Mouse (Mus musculus) hindbrain, embryonic 16.5 days (tissue): ENCODE data around the gene Pitpna. TPM values are rescaled to one million over a fixed set of nuclear protein-coding genes. Genes with fewer than 3 reads are reported as not detected.
"Not testable (repeated sequence)": the region's sequence is repeated elsewhere in the genome, so short reads cannot be mapped to it uniquely, and the experiment has no call there.

Experiments used
- ATAC-seq: fragments of 200-750 bp; cut with Nextera tagmentation; 2 replicates; pipeline ENCODE4 v1.8.0; 2017; ENCODE audit warnings: moderate TSS enrichment, moderate library complexity
- H3K27ac ChIP-seq: fragments of 300-500 bp; sonication (generic); 2 replicates; pipeline ENCODE4 v1.5.1; 2014; ENCODE audit warnings: low read depth, mild to moderate bottlenecking, control low read depth, low read length, moderate library complexity
- H3K27me3 ChIP-seq: fragments of 300-500 bp; sonication (generic); replicated peaks from 2 replicates; pipeline ENCODE4 v1.6.1; 2014; ENCODE audit warnings: low read length; ENCODE audit not compliant: control insufficient read depth, insufficient read depth
- H3K36me3 ChIP-seq: fragments of 300-500 bp; sonication (generic); 2 replicates; pipeline ENCODE4 v1.6.1; 2014; ENCODE audit warnings: mild to moderate bottlenecking, low read length, moderate library complexity, mixed read lengths; ENCODE audit not compliant: control insufficient read depth, insufficient read depth
- H3K4me1 ChIP-seq: fragments of 300-500 bp; sonication (generic); 2 replicates; pipeline ENCODE4 v1.6.1; 2014; ENCODE audit warnings: low read depth, low read length; ENCODE audit not compliant: control insufficient read depth, insufficient read depth
- H3K4me2 ChIP-seq: fragments of 300-500 bp; sonication (generic); 2 replicates; pipeline ENCODE4 v1.6.1; 2014; ENCODE audit warnings: mild to moderate bottlenecking, low read length, control low read depth, moderate library complexity
- H3K4me3 ChIP-seq: fragments of 300-500 bp; sonication (generic); 2 replicates; pipeline ENCODE4 v1.5.1; 2014; ENCODE audit warnings: mild to moderate bottlenecking, low read length, control low read depth, moderate library complexity
- H3K9ac ChIP-seq: fragments of 300-500 bp; sonication (generic); 2 replicates; pipeline ENCODE4 v1.6.1; 2014; ENCODE audit warnings: low read depth, mild to moderate bottlenecking, control low read depth, low read length, moderate library complexity
- H3K9me3 ChIP-seq: fragments of 300-500 bp; sonication (generic); 2 replicates; pipeline ENCODE4 v1.6.1; 2014; ENCODE audit warnings: mild to moderate bottlenecking, low read length, moderate library complexity; ENCODE audit not compliant: control insufficient read depth
- WGBS: fragments of 180-500 bp; shearing (Covaris S2); extraction: QIAGEN DNeasy Blood & Tissue Kit; methylation state at CpG from one replicate; pipeline ENCODE4 v1.1.7; 2014; 5-methylcytosine and 5-hydroxymethylcytosine counted together
- polyA plus RNA-seq: library from polyadenylated mRNA; unstranded; fragments of >200 nt; fragmentation: Nextera tagmentation; extraction: Ambion mirVana; gene quantifications from 2 replicates; pipeline ENCODE4 v1.2.1, GENCODE M21; 2015

Pitpna gene
- polyA plus RNA-seq, 1 experiment from 2014 or later = 109 TPM

DNA sequence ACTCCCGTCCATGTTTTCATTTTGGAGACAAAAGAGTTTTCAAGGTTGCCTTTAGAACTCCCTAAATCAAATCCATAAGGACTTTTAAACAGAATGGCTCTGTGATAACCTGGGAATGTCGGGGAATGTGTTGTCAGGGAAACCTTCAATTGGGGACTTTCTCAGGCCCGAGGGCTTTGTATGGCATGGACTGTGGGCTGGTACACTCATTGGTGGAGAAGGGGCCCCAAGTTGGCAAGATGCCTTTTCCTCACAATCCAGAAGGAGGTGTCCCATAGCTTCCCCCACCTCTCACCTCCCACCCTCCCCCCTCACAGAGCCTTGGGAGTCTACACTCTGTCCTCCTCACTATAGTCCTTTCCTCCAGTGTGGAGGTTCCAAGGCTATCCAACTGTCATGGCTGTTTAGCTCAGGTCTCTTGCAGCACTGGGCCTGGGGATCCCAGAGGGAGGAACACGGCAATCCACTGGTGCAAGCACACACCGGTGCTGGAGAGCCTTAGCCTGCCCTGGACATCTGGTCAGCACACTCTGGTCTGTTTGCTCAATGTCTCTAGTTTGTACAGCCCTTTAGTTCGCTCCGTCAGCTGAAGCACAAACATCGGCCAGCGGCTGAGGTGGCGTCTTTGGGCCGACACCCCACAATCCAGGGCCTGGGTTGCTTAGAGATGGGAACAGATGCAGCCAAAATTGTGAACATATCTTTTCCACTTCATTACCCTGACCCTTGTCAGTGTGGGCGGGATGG is 37.5 kb upstream of the Pitpna start:
- Histone ChIP-seq H3K9me3 (no peaks in the 10 kb centered on the region), H3K4me3 (no peak overlapping the region), H3K9ac (no peak overlapping the region), H3K36me3 (peaks cover 13% of the 10 kb centered on the region; the same call in 1 of the 2 replicates), H3K4me1 (peaks cover 26% of the 10 kb centered on the region), H3K27me3 (no peaks in the 10 kb centered on the region), H3K4me2 (no peak overlapping the region), H3K27ac (no peak overlapping the region)
- WGBS = 36% methylated on average over 12 of the region's 12 CpGs
- ATAC-seq = peak; percentile 54

- no peak overlapping the region for H3K4me3 ChIP-seq
- peaks cover 13% of the 10 kb centered on the region; the same call in 1 of the 2 replicates for H3K36me3 ChIP-seq
- H3K9me3 ChIP-seq = no peaks in the 10 kb centered on the region
- H3K4me1 ChIP-seq = peaks cover 26% of the 10 kb centered on the region
- no peaks in the 10 kb centered on the region for H3K27me3 ChIP-seq
- H3K27ac ChIP-seq = no peak overlapping the region
- ATAC-seq = no peak
- no peak overlapping the region for H3K4me2 ChIP-seq
- WGBS = 83% methylated on average over 5 of the region's 5 CpGs
- H3K9ac ChIP-seq = no peak overlapping the region
These were observed 36.6 kb upstream of the Pitpna start for GRCm38 (mm10) chr11:75551321-75551720.

- ATAC-seq = peak; percentile 32; the same call in 1 of the 2 replicates
- peaks cover 10% of the 10 kb centered on the region; the same call in 1 of the 2 replicates for H3K36me3 ChIP-seq
- no peaks in the 10 kb centered on the region for H3K27me3 ChIP-seq
- H3K4me3 ChIP-seq = no peak overlapping the region
- H3K27ac ChIP-seq = no peak overlapping the region; the same call in 1 of the 2 replicates
- H3K4me2 ChIP-seq = no peak overlapping the region
- H3K9ac ChIP-seq = 0 out of 2 replicates have a peak overlapping the region, but pooled peaks have one; percentile 4
- WGBS = 37% methylated on average over 9 of the region's 9 CpGs
- H3K4me1 ChIP-seq = peaks cover 26% of the 10 kb centered on the region
- no peaks in the 10 kb centered on the region for H3K9me3 ChIP-seq
These were observed 35.9 kb upstream of the Pitpna start for GRCm38 (mm10) chr11:75551961-75552441.

- Histone ChIP-seq H3K4me2 (no peak overlapping the region), H3K27ac (no peak overlapping the region; the same call in none of the 2 replicates), H3K9ac (no peak overlapping the region), H3K9me3 (no peaks in the 10 kb centered on the region), H3K4me3 (no peak overlapping the region), H3K27me3 (no peaks in the 10 kb centered on the region), H3K4me1 (peaks cover 26% of the 10 kb centered on the region), H3K36me3 (peaks cover 9% of the 10 kb centered on the region; the same call in 1 of the 2 replicates)
- no peak for ATAC-seq
- 65% methylated on average over 7 of the region's 7 CpGs for WGBS
These were observed 34.9 kb upstream of the Pitpna start for GRCm38 (mm10) chr11:75552906-75553482.

DNA sequence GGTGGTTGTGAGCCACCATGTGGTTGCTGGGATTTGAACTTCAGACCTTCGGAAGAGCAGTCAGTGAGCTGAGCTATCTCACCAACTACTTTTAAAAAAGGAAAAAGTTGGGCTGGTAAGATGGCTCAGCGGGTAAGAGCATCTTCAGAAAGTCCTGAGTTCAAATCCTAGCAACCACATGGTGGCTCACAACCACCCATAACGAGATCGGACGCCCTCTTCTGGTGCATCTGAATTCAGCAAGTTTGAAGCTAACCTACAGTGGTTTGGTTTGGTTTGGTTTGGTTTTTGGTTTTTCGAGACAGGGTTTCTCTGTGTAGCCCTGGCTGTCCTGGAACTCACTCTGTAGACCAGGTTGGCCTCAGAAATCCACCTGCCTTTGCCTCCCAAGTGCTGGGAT is 31.9 kb upstream of the Pitpna start:
- 94% methylated on average over 6 of the region's 6 CpGs for WGBS
- H3K9me3 ChIP-seq, H3K27ac ChIP-seq, H3K9ac ChIP-seq, H3K27me3 ChIP-seq, H3K4me3 ChIP-seq, ATAC-seq, H3K4me2 ChIP-seq: not testable (repeated sequence)
- peaks cover 13% of the 10 kb centered on the region for H3K4me1 ChIP-seq
- peaks cover 11% of the 10 kb centered on the region; the same call in 1 of the 2 replicates for H3K36me3 ChIP-seq

GRCm38 (mm10) chr11:75557142-75557541 is 30.8 kb upstream of the Pitpna start:
- Histone ChIP-seq H3K4me2 (no peak overlapping the region), H3K36me3 (peaks cover 15% of the 10 kb centered on the region), H3K4me3 (no peak overlapping the region), H3K27me3 (no peaks in the 10 kb centered on the region), H3K9ac (no peak overlapping the region), H3K27ac (no peak overlapping the region), H3K9me3 (no peaks in the 10 kb centered on the region), H3K4me1 (peaks cover 5% of the 10 kb centered on the region)
- WGBS = 76% methylated on average over 6 of the region's 6 CpGs
- no peak for ATAC-seq

DNA sequence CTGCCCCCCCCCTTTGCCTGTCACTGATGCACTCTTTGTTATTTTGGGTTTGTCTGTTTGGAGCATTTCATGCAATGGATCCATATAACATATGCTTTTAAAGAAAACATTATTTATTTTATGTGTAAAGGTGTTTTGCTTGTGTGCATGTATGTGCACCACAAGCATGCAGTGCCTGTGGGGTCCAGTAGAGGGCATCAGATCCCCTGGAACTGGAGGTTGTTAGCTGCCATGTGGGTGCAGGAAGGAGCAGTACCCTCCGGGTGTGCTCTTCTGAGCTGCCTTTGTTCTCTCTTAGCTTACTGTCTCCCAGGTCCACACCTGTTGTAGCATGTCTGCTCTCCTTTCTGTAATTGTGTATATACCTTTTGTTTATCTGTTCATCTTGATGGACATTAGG is 29.8 kb upstream of the Pitpna start:
- Histone ChIP-seq H3K9me3 (no peaks in the 10 kb centered on the region), H3K9ac (no peak overlapping the region), H3K27ac (no peak overlapping the region), H3K4me2 (no peak overlapping the region), H3K4me1 (no peaks in the 10 kb centered on the region), H3K27me3 (no peaks in the 10 kb centered on the region), H3K4me3 (no peak overlapping the region), H3K36me3 (peaks cover 16% of the 10 kb centered on the region)
- no peak for ATAC-seq
- 83% methylated on average over 1 of the region's 1 CpGs for WGBS

- H3K9ac ChIP-seq = no peak overlapping the region
- no peak overlapping the region for H3K27ac ChIP-seq
- H3K36me3 ChIP-seq = peaks cover 18% of the 10 kb centered on the region
- no peak overlapping the region for H3K4me3 ChIP-seq
- 92% methylated on average over 8 of the region's 8 CpGs for WGBS
- H3K27me3 ChIP-seq = no peaks in the 10 kb centered on the region
- ATAC-seq = no peak
- H3K9me3 ChIP-seq = no peaks in the 10 kb centered on the region
- no peak overlapping the region for H3K4me2 ChIP-seq
- H3K4me1 ChIP-seq = no peaks in the 10 kb centered on the region
These were observed 27.9 kb upstream of the Pitpna start for GRCm38 (mm10) chr11:75559870-75560504.
